Mouse (Mus musculus): Measurements from ENCODE around the gene Zswim8.

GRCm38 (mm10) chr14:20695761-20696520 is 11.4 kb upstream of the Zswim8 start:
- TF ChIP-seq CTCF (IDR thresholded peaks at IDR 0.05; ENCODE audit: low read depth) (no peak), EP300 (IDR thresholded peaks at IDR 0.05; ENCODE audit: low read depth) (no peak)

Data from liver, postnatal 0 days (tissue).